Mouse (Mus musculus): ENCODE results near the gene Adprm. TPM values are rescaled to one million over a fixed set of nuclear protein-coding genes. Genes with fewer than 3 reads are reported as not detected.
A peak's percentile ranks its signal among the peaks of the same experiment; 100 is the strongest.

The Adprm gene
- polyA plus RNA-seq, 1 experiment: not detected

GRCm38 (mm10) chr11:67054754-67055365, 2.5 kb upstream of the Adprm start:
- WGBS: 89% methylated on average over 8 of the region's 8 CpGs
- TF ChIP-seq POLR2A (IDR thresholded peaks at IDR 0.05; ENCODE audit: insufficient read depth, low read depth, low read length) (no peak), CTCF (IDR thresholded peaks at IDR 0.05; ENCODE audit: insufficient read depth, low read depth, low read length) (no peak)

GRCm38 (mm10) chr11:67051676-67052320, 596 bp downstream of the Adprm start:
- 3% methylated on average over 16 of the region's 16 CpGs for WGBS
- no peaks in the 10 kb centered on the region for H3K4me1 ChIP-seq (ENCODE audit: control insufficient read depth, insufficient read depth, low read length)
- no peak for TF ChIP-seq POLR2A (IDR thresholded peaks at IDR 0.05; ENCODE audit: insufficient read depth, low read depth, low read length)
- no peak for TF ChIP-seq CTCF (IDR thresholded peaks at IDR 0.05; ENCODE audit: insufficient read depth, low read depth, low read length)
- H3K27ac ChIP-seq (ENCODE audit: insufficient read depth, low read depth, low read length): 0 out of 2 replicates have a peak overlapping the region, but pooled peaks have one; percentile 0
- peak overlapping the region; percentile 75 for H3K4me3 ChIP-seq (ENCODE audit: insufficient read depth, low read depth, low read length)

More at GRCm38 (mm10) chr11:67054754-67055365, 2.5 kb upstream of the Adprm start:
- no peaks in the 10 kb centered on the region for H3K4me1 ChIP-seq (ENCODE audit: control insufficient read depth, insufficient read depth, low read length)
- no peak overlapping the region for H3K4me3 ChIP-seq (ENCODE audit: insufficient read depth, low read depth, low read length)
- H3K27ac ChIP-seq (ENCODE audit: insufficient read depth, low read depth, low read length): no peak overlapping the region

GRCm38 (mm10) chr11:67049256-67049655, 3.1 kb downstream of the Adprm start:
- 90% methylated on average over 3 of the region's 3 CpGs for WGBS
- no peak overlapping the region for H3K27ac ChIP-seq (ENCODE audit: insufficient read depth, low read depth, low read length)
- TF ChIP-seq CTCF (IDR thresholded peaks at IDR 0.05; ENCODE audit: insufficient read depth, low read depth, low read length): no peak
- no peak for TF ChIP-seq POLR2A (IDR thresholded peaks at IDR 0.05; ENCODE audit: insufficient read depth, low read depth, low read length)
- no peak overlapping the region for H3K4me3 ChIP-seq (ENCODE audit: insufficient read depth, low read depth, low read length)
- no peaks in the 10 kb centered on the region for H3K4me1 ChIP-seq (ENCODE audit: control insufficient read depth, insufficient read depth, low read length)

GRCm38 (mm10) chr11:67048496-67048895, 3.9 kb downstream of the Adprm start:
- no peak overlapping the region for H3K4me3 ChIP-seq (ENCODE audit: insufficient read depth, low read depth, low read length)
- no peaks in the 10 kb centered on the region for H3K4me1 ChIP-seq (ENCODE audit: control insufficient read depth, insufficient read depth, low read length)
- TF ChIP-seq POLR2A (IDR thresholded peaks at IDR 0.05; ENCODE audit: insufficient read depth, low read depth, low read length) (no peak), CTCF (IDR thresholded peaks at IDR 0.05; ENCODE audit: insufficient read depth, low read depth, low read length) (no peak)
- 91% methylated on average over 8 of the region's 8 CpGs for WGBS
- H3K27ac ChIP-seq (ENCODE audit: insufficient read depth, low read depth, low read length): no peak overlapping the region

- no peak for TF ChIP-seq CTCF (IDR thresholded peaks at IDR 0.05; ENCODE audit: insufficient read depth, low read depth, low read length)
- TF ChIP-seq POLR2A (IDR thresholded peaks at IDR 0.05; ENCODE audit: insufficient read depth, low read depth, low read length): no peak
- Histone ChIP-seq H3K27ac (ENCODE audit: insufficient read depth, low read depth, low read length) (no peak overlapping the region), H3K4me3 (ENCODE audit: insufficient read depth, low read depth, low read length) (no peak overlapping the region), H3K4me1 (ENCODE audit: control insufficient read depth, insufficient read depth, low read length) (no peaks in the 10 kb centered on the region)
- WGBS: 91% methylated on average over 5 of the region's 5 CpGs
Measured at GRCm38 (mm10) chr11:67047199-67047598, 5.2 kb downstream of the Adprm start.

- no peaks in the 10 kb centered on the region for H3K4me1 ChIP-seq (ENCODE audit: control insufficient read depth, insufficient read depth, low read length)
- no peak overlapping the region for H3K27ac ChIP-seq (ENCODE audit: insufficient read depth, low read depth, low read length)
- TF ChIP-seq CTCF (IDR thresholded peaks at IDR 0.05; ENCODE audit: insufficient read depth, low read depth, low read length) (no peak), POLR2A (IDR thresholded peaks at IDR 0.05; ENCODE audit: insufficient read depth, low read depth, low read length) (no peak)
- WGBS: 86% methylated on average over 6 of the region's 6 CpGs
- H3K4me3 ChIP-seq (ENCODE audit: insufficient read depth, low read depth, low read length): no peak overlapping the region
Measured at GRCm38 (mm10) chr11:67044959-67045358, 7.4 kb downstream of the Adprm start.

- 66% methylated on average over 8 of the region's 8 CpGs for WGBS
- H3K27ac ChIP-seq (ENCODE audit: insufficient read depth, low read depth, low read length): no peak overlapping the region
- H3K4me3 ChIP-seq (ENCODE audit: insufficient read depth, low read depth, low read length): no peak overlapping the region
- no peak for TF ChIP-seq CTCF (IDR thresholded peaks at IDR 0.05; ENCODE audit: insufficient read depth, low read depth, low read length)
- no peaks in the 10 kb centered on the region for H3K4me1 ChIP-seq (ENCODE audit: control insufficient read depth, insufficient read depth, low read length)
Measured at GRCm38 (mm10) chr11:67043007-67043406, 9.4 kb downstream of the Adprm start.

- TF ChIP-seq POLR2A (IDR thresholded peaks at IDR 0.05; ENCODE audit: insufficient read depth, low read depth, low read length) (no peak), CTCF (IDR thresholded peaks at IDR 0.05; ENCODE audit: insufficient read depth, low read depth, low read length) (no peak)
- Histone ChIP-seq H3K27ac (ENCODE audit: insufficient read depth, low read depth, low read length) (no peak overlapping the region), H3K4me3 (ENCODE audit: insufficient read depth, low read depth, low read length) (no peak overlapping the region), H3K4me1 (ENCODE audit: control insufficient read depth, insufficient read depth, low read length) (no peaks in the 10 kb centered on the region)
- WGBS: 98% methylated on average over 6 of the region's 6 CpGs
Measured at GRCm38 (mm10) chr11:67040483-67040882, 11.9 kb downstream of the Adprm start.

- 94% methylated on average over 3 of the region's 3 CpGs for WGBS
- H3K4me3 ChIP-seq (ENCODE audit: insufficient read depth, low read depth, low read length): no peak overlapping the region
- TF ChIP-seq POLR2A (IDR thresholded peaks at IDR 0.05; ENCODE audit: insufficient read depth, low read depth, low read length) (no peak), CTCF (IDR thresholded peaks at IDR 0.05; ENCODE audit: insufficient read depth, low read depth, low read length) (no peak)
- H3K27ac ChIP-seq (ENCODE audit: insufficient read depth, low read depth, low read length): no peak overlapping the region
- no peaks in the 10 kb centered on the region for H3K4me1 ChIP-seq (ENCODE audit: control insufficient read depth, insufficient read depth, low read length)
Measured at GRCm38 (mm10) chr11:67039799-67040198, 12.6 kb downstream of the Adprm start.
